Mouse (Mus musculus) heart, postnatal 4 days (tissue): ENCODE data around the gene Fam83d. TPM values are rescaled to one million over a fixed set of nuclear protein-coding genes. Genes with fewer than 3 reads are reported as not detected.
A peak's percentile ranks its signal among the peaks of the same experiment; 100 is the strongest.

Experiments
- DNase-seq: peaks from one replicate; pipeline ENCODE4 v3.0.0; 2021
- total RNA-seq, 2 experiments: library from RNA; stranded (reverse); gene quantifications; 2 replicates each; pipeline ENCODE4 v1.2.3; 2021

Fam83d gene
- total RNA-seq, 2 experiments from 2014 or later = 29.9 to 33.7 TPM

GRCm38 (mm10) chr2:158745049-158745482, 22.8 kb upstream of the Fam83d start:
- DNase-seq = peak; percentile 55

- DNase-seq = no peak
Measured at GRCm38 (mm10) chr2:158746164-158746563, 21.7 kb upstream of the Fam83d start.

DNA sequence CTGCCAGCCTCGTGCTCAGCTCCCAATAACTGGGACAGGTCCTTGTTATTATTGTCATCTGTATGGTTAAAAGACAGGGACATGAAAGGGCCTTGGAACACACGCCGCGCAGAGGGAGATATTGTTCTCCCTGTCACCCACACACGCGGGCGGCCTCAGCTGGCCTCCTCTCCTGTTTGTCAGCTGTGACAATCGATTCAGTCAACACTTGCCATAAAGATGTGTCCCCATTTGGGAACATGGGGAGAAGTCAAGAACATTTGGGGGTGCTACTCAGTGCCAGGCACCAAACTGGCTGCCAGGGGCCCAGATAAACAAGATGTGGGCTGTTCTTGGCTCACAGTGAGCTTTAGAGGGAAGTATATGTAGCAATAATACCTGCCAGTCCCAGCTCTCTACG, 18.5 kb upstream of the Fam83d start:
- DNase-seq = no peak

- DNase-seq = no peak
Measured at GRCm38 (mm10) chr2:158760231-158760630, 7.7 kb upstream of the Fam83d start.

DNA sequence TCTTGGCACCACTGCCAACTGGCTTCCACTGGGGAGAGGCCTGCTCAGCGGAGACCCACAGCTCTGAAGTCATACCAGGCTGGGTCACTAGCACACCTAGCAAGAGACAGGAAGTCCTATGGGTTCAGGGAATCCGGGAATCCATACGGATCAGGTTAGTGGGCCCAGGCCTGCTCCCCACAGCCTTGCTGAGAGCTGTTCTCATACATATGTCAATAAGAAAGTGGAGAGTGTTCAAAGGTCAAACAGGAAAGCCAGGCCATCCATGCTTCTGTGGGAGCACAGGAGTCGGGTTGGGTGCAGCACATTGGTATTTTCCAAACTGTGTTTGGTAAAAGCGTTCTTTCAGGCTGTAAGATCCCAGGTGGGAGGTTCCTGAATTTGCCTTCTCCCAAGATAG, 5.6 kb upstream of the Fam83d start:
- no peak for DNase-seq

DNA sequence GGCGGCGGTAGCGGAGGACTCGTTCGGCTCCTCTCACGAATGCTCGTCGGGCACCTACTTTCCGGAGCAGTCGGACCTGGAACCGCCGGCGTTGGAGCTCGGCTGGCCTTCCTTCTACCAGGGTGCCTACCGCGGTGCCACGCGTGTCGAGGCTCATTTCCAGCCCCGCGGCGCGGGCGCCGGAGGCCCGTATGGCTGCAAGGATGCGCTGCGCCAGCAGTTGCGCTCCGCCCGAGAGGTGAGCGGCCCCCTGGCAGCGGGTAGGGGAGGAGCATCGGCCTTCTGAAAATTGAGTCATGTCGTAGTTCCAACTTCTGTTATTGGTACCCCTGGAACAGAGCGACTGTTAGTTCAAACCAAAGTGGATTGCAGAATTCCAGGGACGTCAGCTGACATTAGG, 457 bp downstream of the Fam83d start:
- peak; percentile 40 for DNase-seq

DNA sequence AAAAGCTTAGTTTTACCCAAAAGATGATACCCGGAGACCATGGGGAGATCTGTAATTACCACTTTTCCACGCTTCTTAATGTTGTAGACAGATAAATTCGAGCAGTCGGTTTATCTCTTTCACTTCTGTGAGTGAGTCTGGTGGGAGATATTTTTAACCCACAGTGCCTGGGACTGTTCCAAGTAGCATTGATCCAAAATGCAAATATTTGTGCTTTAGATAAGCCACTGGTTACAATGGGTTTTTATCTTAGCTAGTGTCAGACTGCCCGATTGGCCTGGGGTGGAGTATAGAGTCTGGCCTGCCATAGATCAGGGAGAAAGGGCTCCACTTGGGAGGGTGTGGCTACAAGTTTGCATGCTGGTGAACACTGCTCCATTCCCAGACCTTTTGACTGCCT, 878 bp downstream of the Fam83d start:
- no peak for DNase-seq

- peak; percentile 57 for DNase-seq
Measured at GRCm38 (mm10) chr2:158770126-158770757, 2.3 kb downstream of the Fam83d start.

GRCm38 (mm10) chr2:158771066-158771763, 3.3 kb downstream of the Fam83d start:
- DNase-seq = no peak

DNA sequence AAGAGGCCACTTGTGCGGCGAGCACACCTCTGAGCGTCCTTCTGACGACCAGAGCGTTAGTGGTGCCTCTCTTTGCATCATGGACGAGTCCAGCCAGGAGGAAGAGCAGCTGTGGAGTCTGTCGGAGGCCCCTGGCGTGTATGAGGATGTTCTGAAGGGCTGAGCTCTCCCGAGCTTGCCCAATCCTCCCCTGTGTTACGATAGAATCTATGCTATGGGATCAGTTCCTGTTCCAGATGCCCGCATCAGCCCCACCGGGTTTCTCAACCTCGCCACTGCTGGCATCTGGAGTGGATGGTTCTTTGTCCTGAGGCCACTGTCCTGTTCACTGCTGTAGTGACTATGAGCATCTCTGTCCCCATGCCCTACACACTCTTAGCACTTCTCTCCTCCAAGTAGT, 4.9 kb downstream of the Fam83d start:
- DNase-seq = no peak

GRCm38 (mm10) chr2:158774886-158775285, 7.0 kb downstream of the Fam83d start:
- DNase-seq = no peak

DNA sequence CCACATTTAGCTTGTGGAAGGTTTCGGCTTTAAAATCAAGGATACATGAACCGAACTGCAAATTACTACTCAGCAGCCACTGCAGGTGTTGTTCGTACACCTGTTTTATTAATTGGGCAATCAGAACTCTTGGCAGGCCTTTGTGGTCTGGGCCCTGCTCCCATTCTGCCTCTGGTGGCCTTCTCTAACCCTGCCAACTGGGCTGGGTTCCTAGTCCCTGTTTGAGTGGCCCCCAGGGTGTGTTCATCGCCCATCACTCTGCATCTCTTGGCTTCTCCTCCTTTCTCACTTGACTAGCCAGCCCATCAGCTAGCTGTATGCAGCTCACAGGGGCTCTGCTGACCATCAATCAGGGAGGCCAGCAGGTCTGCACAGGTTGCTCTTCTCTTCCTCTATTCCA, 8.8 kb downstream of the Fam83d start:
- DNase-seq = peak; percentile 24

DNA sequence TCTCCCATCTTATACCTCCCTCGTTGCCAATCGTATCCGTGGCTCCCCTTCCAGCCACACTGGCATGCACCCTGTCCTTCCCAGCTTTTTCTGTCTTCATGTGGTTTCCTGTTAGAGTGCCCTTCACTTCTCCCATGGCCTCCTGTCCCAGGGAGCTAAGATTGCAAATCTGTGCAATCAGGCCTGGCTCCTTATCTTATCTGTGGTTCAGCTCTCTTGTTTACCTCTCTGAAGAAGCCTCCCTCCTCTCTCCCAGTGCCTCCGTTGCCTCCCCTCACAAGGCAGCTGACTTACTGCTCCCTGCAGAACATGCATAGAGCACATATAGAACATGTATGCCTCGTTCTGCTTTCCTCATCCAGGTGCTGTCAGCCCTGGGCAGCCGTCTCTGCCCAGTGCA, 9.6 kb downstream of the Fam83d start:
- no peak for DNase-seq

DNA sequence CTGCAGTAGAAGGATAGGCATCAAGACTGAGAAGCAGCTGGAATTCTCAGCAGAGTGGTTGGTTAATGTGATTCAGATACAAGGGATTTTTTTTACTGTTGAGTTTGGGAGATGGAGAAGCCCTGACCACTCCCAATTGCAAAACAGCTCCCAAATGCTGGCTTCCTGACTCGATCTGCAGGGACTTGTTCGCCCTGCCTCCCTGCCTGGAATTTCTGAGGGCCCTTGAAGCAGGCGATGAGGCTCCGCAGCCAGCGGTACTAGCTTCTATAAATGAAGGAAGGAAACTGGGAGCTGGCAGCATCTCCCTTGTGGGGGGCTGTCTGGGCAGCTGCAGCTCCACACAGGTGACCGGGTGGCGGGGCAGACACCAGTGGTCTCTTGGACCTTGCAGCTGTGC, 10.5 kb downstream of the Fam83d start:
- DNase-seq = no peak

GRCm38 (mm10) chr2:158781126-158781525, 13.2 kb downstream of the Fam83d start:
- DNase-seq = no peak

GRCm38 (mm10) chr2:158786927-158787795, 19.3 kb downstream of the Fam83d start:
- DNase-seq = peak; percentile 46

- peak; percentile 95 for DNase-seq
Measured at GRCm38 (mm10) chr2:158794494-158795004, 26.7 kb downstream of the Fam83d start, which contains the start of gene Dhx35. Gene Dhx35, plus strand, starts transcription at chr2:158794807.

DNA sequence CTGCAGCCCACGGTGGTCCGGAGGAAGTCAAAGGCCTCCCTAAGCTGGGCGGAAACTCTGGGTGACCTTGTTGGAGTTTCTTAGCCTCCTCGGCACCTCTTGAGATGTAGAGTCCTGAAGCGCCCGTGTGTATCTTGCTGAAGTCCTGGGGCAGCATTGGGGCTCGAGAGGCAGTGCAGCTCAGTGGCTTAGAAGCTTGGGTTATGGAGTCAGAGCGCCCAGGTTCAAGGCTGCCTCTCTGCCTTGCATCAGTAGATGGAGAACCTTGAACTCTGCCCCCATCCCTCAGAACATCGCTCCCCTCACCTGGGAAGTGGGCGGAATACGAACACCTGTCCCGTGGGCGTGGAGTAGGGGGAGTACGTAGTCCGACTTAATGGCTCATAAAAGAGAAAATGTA, 27.1 kb downstream of the Fam83d start:
- DNase-seq = no peak

DNA sequence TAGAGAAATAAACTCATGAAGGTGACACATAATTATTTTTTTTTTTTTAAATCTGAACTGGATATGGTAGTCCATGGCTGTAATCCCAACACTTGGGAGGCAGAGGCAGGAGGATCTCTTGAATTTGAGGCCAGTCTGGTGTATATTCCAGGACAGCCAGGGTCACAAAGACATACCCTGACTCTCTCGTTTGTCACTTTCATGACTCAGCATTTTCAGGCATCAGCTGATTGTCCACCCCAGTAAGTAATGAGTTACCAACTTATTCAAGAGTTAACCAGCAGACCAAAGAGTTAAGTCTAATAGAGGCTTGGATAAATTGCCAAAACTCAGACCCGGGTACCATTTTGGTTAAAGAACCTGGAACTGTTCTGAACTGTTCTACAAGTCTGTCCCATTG, 28.0 kb downstream of the Fam83d start:
- DNase-seq = no peak

DNA sequence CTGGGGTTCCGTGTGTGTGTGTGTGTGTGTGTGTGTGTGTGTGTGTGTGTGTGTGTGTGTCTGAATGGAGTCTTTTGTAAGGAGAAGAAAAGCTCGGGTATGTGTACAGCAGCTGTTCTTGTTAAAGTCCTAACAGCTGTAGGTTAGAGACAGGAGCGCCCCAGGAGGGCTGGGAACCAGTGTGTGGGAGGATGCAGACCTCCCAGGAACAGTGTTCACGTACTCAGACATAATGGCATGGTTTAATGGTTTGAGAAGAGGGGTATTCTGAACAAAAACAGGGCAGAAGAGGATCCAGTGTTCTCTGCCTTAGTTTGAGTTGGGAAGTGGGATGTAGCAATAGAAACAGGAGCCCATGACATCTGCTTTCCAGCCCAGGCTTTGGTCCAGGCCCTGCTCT, 31.4 kb downstream of the Fam83d start:
- DNase-seq = peak; percentile 18

DNA sequence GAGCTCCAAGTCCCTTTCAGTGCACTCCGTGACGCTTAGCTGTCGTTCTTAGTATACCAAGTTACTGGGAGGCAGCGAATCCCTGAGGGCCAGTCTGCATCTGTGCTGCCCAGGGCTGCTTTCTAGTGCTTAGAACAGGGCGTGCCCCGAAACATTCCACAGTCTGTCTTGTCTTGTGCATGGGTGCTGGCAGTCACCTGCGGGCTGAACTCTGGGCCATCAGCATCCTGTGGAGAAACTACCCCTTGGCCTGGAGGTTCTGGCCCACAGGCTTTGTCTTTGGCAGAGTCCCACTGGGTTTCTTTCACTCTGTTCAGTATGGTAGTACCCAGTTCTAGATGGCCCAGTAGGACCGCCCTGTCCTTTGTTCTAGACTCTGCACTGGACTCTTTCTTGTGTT, 32.9 kb downstream of the Fam83d start:
- no peak for DNase-seq

- DNase-seq = no peak
Measured at GRCm38 (mm10) chr2:158803575-158803974, 35.7 kb downstream of the Fam83d start.

- no peak for DNase-seq
Measured at GRCm38 (mm10) chr2:158815686-158816085, 47.8 kb downstream of the Fam83d start.
